Mouse (Mus musculus) heart, embryonic 15.5 days (tissue): ENCODE results near the gene Scrt2. TPM values are rescaled to one million over a fixed set of nuclear protein-coding genes. Genes with fewer than 3 reads are reported as not detected.
A peak's percentile ranks its signal among the peaks of the same experiment; 100 is the strongest.

ENCODE experiments used
- ATAC-seq: fragments of 200-750 bp; cut with Nextera tagmentation; replicated peaks from 2 replicates; pipeline ENCODE4 v1.8.0; 2017; ENCODE audit warnings: low read depth, moderate TSS enrichment; ENCODE audit not compliant: insufficient number of reproducible peaks, insufficient read depth, low FRiP score
- H3K27ac ChIP-seq: fragments of 300-500 bp; sonication (generic); 2 replicates; pipeline ENCODE4 v1.5.1; 2015; ENCODE audit warnings: mild to moderate bottlenecking, inconsistent platforms
- H3K27me3 ChIP-seq: fragments of 300-500 bp; sonication (generic); 2 replicates; pipeline ENCODE4 v1.6.1; 2015; ENCODE audit warnings: inconsistent platforms
- H3K36me3 ChIP-seq: fragments of 300-500 bp; sonication (generic); 2 replicates; pipeline ENCODE4 v1.6.1; 2015; ENCODE audit warnings: mild to moderate bottlenecking, inconsistent platforms
- H3K4me1 ChIP-seq: fragments of 300-500 bp; sonication (generic); replicated peaks from 2 replicates; pipeline ENCODE4 v1.6.1; 2015; ENCODE audit warnings: inconsistent platforms
- H3K4me2 ChIP-seq: fragments of 300-500 bp; sonication (generic); 2 replicates; pipeline ENCODE4 v1.6.1; 2015; ENCODE audit warnings: inconsistent platforms, mild to moderate bottlenecking, moderate library complexity
- H3K4me3 ChIP-seq: fragments of 300-500 bp; sonication (generic); 2 replicates; pipeline ENCODE4 v1.5.1; 2015; ENCODE audit warnings: mild to moderate bottlenecking, inconsistent platforms
- H3K9ac ChIP-seq: fragments of 300-500 bp; sonication (generic); 2 replicates; pipeline ENCODE4 v1.6.1; 2015; ENCODE audit warnings: mild to moderate bottlenecking, inconsistent platforms
- H3K9me3 ChIP-seq: fragments of 300-500 bp; sonication (generic); replicated peaks from 2 replicates; pipeline ENCODE4 v1.6.1; 2016; ENCODE audit warnings: inconsistent platforms
- WGBS: fragments of 180-500 bp; shearing (Covaris S2); methylation state at CpG from one replicate; pipeline ENCODE4 v1.1.7; 2015; ENCODE audit warnings: mixed read lengths; 5-methylcytosine and 5-hydroxymethylcytosine counted together
- polyA plus RNA-seq: library from polyadenylated mRNA; unstranded; fragments of >200 nt; fragmentation: Nextera tagmentation; extraction: Ambion mirVana; gene quantifications from 2 replicates; pipeline ENCODE4 v1.2.1, GENCODE M21; 2015

The Scrt2 gene
- polyA plus RNA-seq, 1 experiment from 2014 or later: not detected

DNA sequence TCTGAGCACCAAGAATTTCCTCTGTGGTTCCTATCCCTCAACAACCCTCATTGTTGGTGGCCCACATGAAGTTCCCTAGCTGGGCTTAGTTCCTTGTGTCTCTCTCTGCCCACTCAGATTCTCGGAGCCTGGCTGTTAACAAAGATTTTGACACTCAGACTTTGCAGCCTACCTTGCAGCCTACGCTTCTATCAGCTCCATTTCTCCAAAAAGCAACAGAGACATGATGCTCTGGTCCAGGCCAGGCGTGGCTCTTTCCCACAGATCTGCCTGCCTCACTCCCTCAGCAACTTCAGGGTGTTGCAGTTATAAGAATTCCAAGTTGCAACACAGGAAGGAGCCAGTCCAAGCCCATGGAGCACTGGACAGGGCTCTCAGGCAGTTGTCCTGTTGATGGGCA is 48.4 kb downstream of the Scrt2 start:
- Histone ChIP-seq H3K4me2 (no peak overlapping the region), H3K27me3 (0 out of 2 replicates have a peak, but pooled peaks cover 6% of the 10 kb centered on the region), H3K9ac (no peak overlapping the region), H3K9me3 (no peaks in the 10 kb centered on the region), H3K4me1 (0 out of 2 replicates have a peak, but pooled peaks cover 6% of the 10 kb centered on the region), H3K36me3 (no peaks in the 10 kb centered on the region), H3K27ac (no peak overlapping the region), H3K4me3 (no peak overlapping the region)
- no peak for ATAC-seq
- WGBS: 67% methylated on average over 3 of the region's 3 CpGs

DNA sequence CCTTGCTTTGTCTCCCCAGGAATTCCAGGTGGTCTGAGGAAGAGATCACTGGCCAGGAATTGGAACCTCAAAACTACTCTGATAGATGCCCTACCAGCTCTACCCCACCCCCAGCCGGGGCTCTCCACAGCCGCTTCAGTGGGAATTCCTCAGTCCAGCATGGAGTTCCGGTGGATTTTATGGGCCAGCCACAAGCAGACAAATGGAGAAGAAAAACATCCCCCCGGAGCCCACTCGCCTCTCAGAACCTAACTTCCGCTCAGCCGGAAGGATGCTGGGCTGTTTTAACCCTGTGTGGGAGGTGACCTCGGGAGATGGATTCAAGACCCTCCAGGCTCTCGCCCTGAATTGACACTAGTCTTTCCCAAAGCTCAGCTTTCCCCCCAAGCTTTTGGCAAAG is 50.7 kb downstream of the Scrt2 start:
- Histone ChIP-seq H3K36me3 (no peaks in the 10 kb centered on the region), H3K4me3 (no peak overlapping the region), H3K4me1 (0 out of 2 replicates have a peak, but pooled peaks cover 6% of the 10 kb centered on the region), H3K9ac (no peak overlapping the region), H3K27me3 (0 out of 2 replicates have a peak, but pooled peaks cover 6% of the 10 kb centered on the region), H3K9me3 (no peaks in the 10 kb centered on the region), H3K4me2 (no peak overlapping the region), H3K27ac (no peak overlapping the region)
- 39% methylated on average over 9 of the region's 9 CpGs for WGBS
- no peak for ATAC-seq

DNA sequence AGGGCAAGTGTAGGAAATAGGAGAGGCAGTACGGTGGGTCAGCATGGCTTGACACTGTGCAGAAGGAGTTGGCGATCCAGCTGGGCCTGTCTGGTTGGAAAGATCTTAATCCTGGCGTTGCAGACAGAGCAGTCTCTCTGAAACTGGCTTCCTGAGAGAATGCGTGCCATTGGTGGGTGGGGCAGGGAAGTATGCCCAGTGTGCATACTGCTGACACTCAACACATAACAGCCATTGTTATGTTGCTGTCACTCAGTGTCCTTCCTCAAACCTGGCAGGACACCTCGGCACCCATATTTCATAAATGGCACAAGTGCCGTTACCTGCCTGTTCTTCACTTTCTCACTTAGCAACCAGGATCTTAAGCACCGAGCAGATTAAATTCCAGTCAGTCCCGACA is 51.4 kb downstream of the Scrt2 start:
- Histone ChIP-seq H3K4me2 (no peak overlapping the region), H3K27me3 (0 out of 2 replicates have a peak, but pooled peaks cover 6% of the 10 kb centered on the region), H3K36me3 (no peaks in the 10 kb centered on the region), H3K4me3 (no peak overlapping the region), H3K9ac (no peak overlapping the region), H3K27ac (no peak overlapping the region), H3K4me1 (0 out of 2 replicates have a peak, but pooled peaks cover 6% of the 10 kb centered on the region), H3K9me3 (no peaks in the 10 kb centered on the region)
- 46% methylated on average over 8 of the region's 8 CpGs for WGBS
- ATAC-seq: no peak

DNA sequence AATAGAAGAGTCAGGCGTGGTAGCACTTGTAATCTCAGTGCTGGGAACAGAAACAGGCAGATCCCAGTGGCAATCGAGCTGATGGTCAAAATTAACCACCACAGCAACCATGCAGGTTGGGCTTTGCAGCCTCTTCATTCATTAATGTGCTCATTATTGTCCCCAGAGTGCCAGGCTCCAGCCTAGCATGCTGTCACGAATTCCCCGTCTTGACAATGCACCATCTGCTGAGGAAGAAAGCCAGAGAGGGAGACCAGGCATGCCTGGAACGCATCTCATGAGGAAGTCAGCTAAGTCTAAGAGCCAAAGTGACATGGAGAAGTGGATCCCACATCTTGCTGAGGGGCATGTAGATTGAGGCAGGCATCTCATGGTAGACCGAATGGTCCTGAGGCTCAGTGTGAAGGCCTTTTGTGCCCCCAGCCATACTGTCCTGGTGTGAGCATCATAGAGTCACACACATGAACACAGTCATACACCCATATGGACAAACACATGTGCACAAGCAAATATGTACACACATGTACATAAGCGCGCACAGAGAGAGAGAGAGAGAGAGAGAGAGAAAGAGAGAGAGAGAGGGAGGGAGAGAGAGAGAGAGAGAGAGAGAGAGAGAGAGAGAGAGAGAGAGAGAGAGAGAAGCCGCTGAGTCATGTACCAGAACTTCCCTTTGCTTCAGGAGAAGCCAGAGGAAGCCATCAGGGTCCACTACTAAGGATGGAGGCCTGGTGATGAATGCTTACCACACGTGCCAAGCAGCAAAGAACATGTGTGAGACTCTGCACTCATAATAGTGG is 58.1 kb downstream of the Scrt2 start:
- H3K4me2 ChIP-seq: no peak overlapping the region
- 60% methylated on average over 10 of the region's 10 CpGs for whole genome bisulfite sequencing

DNA sequence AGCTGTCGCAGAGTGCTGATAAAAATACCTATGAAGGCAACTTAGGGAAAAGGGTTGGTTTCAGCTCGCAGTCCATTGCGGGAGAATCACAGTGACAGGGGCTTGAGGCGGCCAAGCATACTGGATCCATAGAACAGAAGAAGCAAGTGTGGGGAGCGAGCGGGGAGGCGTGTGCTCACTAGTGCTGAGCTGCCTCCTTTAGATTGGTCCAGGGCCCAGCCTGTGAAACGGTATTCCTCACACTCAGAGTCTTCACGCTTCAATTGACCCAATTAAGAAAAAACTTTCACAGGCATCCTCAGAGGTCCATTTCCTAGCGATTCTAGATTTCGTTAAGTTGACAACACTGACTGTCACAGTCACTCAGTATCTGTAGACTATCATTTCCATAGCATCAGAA is 59.6 kb downstream of the Scrt2 start:
- H3K4me2 ChIP-seq: no peak overlapping the region
- H3K9me3 ChIP-seq: no peaks in the 10 kb centered on the region
- H3K27me3 ChIP-seq: peaks cover 53% of the 10 kb centered on the region
- no peak for ATAC-seq
- 48% methylated on average over 11 of the region's 11 CpGs for WGBS
- H3K4me1 ChIP-seq: peaks cover 32% of the 10 kb centered on the region
- no peak overlapping the region for H3K9ac ChIP-seq
- H3K36me3 ChIP-seq: no peaks in the 10 kb centered on the region
- no peak overlapping the region for H3K4me3 ChIP-seq
- H3K27ac ChIP-seq: no peak overlapping the region

More for the DNA sequence above, 58.1 kb downstream of the Scrt2 start:
- Histone ChIP-seq H3K4me3 (no peak overlapping the region), H3K27me3 (peaks cover 37% of the 10 kb centered on the region), H3K36me3 (no peaks in the 10 kb centered on the region), H3K27ac (no peak overlapping the region), H3K4me1 (peaks cover 32% of the 10 kb centered on the region), H3K9ac (no peak overlapping the region), H3K9me3 (no peaks in the 10 kb centered on the region)
- no peak for ATAC-seq

DNA sequence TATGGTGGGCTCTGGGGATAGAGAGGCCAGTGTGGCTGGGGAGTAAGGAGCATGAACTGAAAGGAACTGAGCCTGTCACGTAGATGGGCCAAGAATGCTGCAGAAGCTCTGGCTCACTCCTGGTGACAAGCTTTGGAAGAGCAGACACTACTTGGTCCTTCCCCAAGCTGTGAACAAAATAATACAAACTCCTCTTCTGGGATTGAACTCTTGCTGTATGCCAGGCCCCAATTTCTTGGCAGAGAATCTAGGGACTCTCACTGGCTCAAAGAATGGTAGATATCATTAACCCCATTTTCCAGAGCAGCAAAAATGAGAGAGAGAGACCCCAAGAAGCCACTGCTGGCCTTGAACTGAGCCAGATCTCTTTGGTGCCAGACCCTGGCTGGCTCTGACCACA is 60.2 kb downstream of the Scrt2 start:
- peaks cover 32% of the 10 kb centered on the region for H3K4me1 ChIP-seq
- no peak overlapping the region; the same call in 1 of the 2 replicates for H3K9ac ChIP-seq
- no peaks in the 10 kb centered on the region for H3K9me3 ChIP-seq
- peak overlapping the region; percentile 84 for H3K4me2 ChIP-seq
- no peak for ATAC-seq
- no peak overlapping the region for H3K27ac ChIP-seq
- peaks cover 58% of the 10 kb centered on the region for H3K27me3 ChIP-seq
- WGBS: 50% methylated on average over 1 of the region's 1 CpGs
- H3K4me3 ChIP-seq: peak overlapping the region; percentile 57
- no peaks in the 10 kb centered on the region for H3K36me3 ChIP-seq

DNA sequence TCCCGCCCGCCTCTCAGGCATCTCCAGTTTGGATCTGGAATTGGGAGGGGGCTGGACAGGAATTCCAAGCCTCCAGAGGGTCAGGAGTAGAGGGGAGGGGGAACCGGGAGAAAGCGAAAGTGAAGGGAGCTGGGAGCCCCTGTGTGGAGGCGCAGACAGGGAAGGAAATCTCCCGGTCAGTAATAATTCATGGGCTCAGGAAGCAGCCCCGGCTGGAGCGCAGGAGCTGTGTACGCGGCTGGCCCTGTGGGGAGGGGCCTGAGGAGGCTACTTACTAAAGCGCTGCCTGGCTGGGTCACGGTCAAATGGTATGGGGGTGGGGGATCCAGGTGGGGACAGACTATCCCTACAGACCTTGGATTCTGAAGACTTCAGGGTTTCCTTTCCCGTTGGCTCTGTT is 60.7 kb downstream of the Scrt2 start:
- peak overlapping the region; percentile 49 for H3K9ac ChIP-seq
- H3K36me3 ChIP-seq: no peaks in the 10 kb centered on the region
- no peaks in the 10 kb centered on the region for H3K9me3 ChIP-seq
- peaks cover 58% of the 10 kb centered on the region for H3K27me3 ChIP-seq
- peak overlapping the region; percentile 21; the same call in 1 of the 2 replicates for H3K27ac ChIP-seq
- 3% methylated on average over 13 of the region's 13 CpGs for WGBS
- H3K4me2 ChIP-seq: peak overlapping the region; percentile 84
- peak overlapping the region; percentile 57 for H3K4me3 ChIP-seq
- 0 out of 2 replicates have a peak, but pooled peaks have one; percentile 23 for ATAC-seq
- peaks cover 32% of the 10 kb centered on the region for H3K4me1 ChIP-seq

DNA sequence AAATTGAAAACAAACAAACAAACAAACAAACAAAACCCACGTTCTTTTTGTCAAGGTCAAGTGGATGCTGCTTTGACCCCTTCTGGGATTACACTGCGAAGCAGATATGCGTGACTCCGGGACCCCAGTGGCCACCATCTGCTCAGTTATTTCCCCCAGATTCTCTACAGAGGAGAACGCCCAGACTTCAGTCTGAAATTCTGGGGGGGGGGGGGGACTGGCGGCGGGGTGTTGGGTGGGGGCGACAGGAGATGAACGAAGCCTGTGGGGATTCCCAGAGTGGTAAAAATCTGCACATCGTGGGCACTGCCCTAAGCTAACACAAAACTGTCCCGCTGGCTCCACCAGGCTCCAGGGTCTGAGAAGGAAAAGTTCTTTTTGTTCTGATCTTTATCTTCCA is 61.2 kb downstream of the Scrt2 start:
- H3K27me3 ChIP-seq: peaks cover 58% of the 10 kb centered on the region
- H3K4me1 ChIP-seq: peaks cover 32% of the 10 kb centered on the region
- no peaks in the 10 kb centered on the region for H3K9me3 ChIP-seq
- no peaks in the 10 kb centered on the region for H3K36me3 ChIP-seq
- no peak for ATAC-seq
- peak overlapping the region; percentile 57 for H3K4me3 ChIP-seq
- H3K27ac ChIP-seq: no peak overlapping the region
- H3K4me2 ChIP-seq: peak overlapping the region; percentile 84
- 4% methylated on average over 11 of the region's 11 CpGs for WGBS
- H3K9ac ChIP-seq: no peak overlapping the region

DNA sequence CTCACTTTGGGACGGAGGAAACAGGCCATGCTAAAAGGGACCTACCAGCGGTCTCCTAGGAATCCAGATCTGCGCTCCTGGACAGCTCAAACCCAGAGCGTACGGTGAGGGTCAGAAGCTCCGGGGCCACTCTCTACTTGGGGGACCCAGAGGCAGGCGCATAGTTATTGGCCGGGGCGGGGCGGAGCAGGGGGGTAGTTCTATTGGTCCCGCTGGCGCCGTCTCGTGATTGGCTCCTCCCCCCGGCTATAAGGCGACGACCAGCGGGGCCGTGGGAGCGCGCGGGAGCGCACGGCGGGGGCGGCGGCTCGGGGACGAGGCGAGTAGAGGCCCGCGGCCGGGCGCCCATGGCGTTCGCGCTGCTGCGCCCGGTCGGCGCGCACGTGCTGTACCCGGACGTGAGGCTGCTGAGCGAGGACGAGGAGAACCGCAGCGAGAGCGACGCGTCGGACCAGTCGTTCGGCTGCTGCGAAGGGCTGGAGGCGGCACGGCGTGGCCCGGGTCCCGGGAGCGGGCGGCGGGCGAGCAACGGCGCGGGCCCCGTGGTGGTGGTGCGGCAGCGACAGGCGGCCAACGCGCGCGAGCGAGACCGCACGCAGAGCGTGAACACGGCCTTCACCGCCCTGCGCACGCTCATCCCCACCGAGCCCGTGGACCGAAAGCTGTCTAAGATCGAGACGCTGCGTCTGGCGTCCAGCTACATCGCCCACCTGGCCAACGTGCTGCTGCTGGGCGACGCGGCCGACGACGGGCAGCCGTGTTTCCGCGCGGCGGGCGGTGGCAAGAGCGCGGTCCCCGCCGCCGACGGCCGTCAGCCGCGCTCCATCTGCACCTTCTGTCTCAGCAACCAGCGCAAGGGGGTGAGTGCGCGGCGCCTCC is 62.2 kb downstream of the Scrt2 start, which contains the start of gene Tcf15:
Gene Tcf15 (plus strand): TSS at position 283 of the 879 bp plus-strand sequence.
- Histone ChIP-seq H3K36me3 (no peaks in the 10 kb centered on the region), H3K4me1 (peaks cover 32% of the 10 kb centered on the region), H3K4me2 (peak within 1 kb of the TSS; percentile 84), H3K9me3 (no peaks in the 10 kb centered on the region), H3K9ac (peak within 1 kb of the TSS; percentile 46), H3K27ac (no peak within 1 kb of the TSS), H3K27me3 (peaks cover 60% of the 10 kb centered on the region), H3K4me3 (peak within 1 kb of the TSS; percentile 57)
- ATAC-seq: peak; percentile 76
- under 1% methylated on average over 115 of the region's 118 CpGs for WGBS

DNA sequence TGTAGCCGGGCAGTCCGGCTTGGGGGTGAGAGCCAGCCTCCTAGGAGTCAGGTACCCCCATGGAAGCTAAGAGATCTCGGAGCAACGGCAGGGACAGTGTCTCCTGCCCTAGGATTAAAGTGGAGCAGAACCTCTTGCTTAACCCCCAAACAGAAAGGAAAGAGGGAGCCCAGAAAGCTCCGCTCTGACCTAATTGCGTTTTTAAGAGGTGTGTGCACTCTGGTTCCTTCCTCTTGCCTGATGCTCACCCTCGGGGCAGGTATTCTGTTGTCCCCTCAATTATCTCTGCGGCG is 62.8 kb downstream of the Scrt2 start:
- WGBS: 15% methylated on average over 9 of the region's 9 CpGs
- H3K27me3 ChIP-seq: peaks cover 62% of the 10 kb centered on the region
- no peaks in the 10 kb centered on the region for H3K9me3 ChIP-seq
- no peak for ATAC-seq
- peak overlapping the region; percentile 57 for H3K4me3 ChIP-seq
- H3K9ac ChIP-seq: peak overlapping the region; percentile 46; the same call in 1 of the 2 replicates
- H3K4me1 ChIP-seq: peaks cover 32% of the 10 kb centered on the region
- no peaks in the 10 kb centered on the region for H3K36me3 ChIP-seq
- peak overlapping the region; percentile 84 for H3K4me2 ChIP-seq
- H3K27ac ChIP-seq: no peak overlapping the region

DNA sequence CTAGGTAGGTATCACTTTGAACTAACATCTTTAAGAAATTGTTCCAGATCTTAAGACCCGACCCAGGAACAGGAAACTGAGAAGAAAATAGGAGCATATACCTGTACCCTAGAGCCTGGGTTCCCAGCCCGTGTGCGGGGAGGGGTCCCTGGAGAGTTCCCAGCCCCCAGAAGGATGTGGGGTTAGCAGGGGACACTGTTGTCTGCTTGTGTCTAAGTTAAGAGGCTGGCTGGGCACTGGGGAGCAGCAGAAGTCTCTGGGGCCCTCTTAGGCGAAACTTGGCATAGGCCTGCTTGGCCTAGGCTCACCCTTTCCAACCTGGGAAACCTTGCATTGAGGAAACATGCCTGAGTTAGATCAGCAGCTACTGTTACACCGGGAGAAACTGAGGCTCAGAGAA is 63.2 kb downstream of the Scrt2 start:
- Histone ChIP-seq H3K27ac (no peak overlapping the region), H3K36me3 (no peaks in the 10 kb centered on the region), H3K9ac (no peak overlapping the region), H3K4me1 (peaks cover 32% of the 10 kb centered on the region), H3K4me2 (peak overlapping the region; percentile 84), H3K4me3 (peak overlapping the region; percentile 57), H3K27me3 (peaks cover 62% of the 10 kb centered on the region), H3K9me3 (no peaks in the 10 kb centered on the region)
- no peak for ATAC-seq
- WGBS: 70% methylated on average over 5 of the region's 5 CpGs
